Mouse (Mus musculus): Measurements from ENCODE around the gene Kif22. TPM values are rescaled to one million over a fixed set of nuclear protein-coding genes. Genes with fewer than 3 reads are reported as not detected.

The Kif22 gene
- 6.3 and 6.9 TPM in 2 replicates for polyA plus RNA-seq (2012; rRNA removed)

GRCm38 (mm10) chr7:127041851-127042672 lies at the start of gene Kif22:
Kif22 (minus strand) TSS chr7:127042471.

GRCm38 (mm10) chr7:127091114-127091896 lies 49.0 kb upstream of the Kif22 start, which contains the start of gene AI467606:
AI467606 (plus strand) TSS chr7:127091359.

GRCm38 (mm10) chr7:127087278-127088010 lies 45.2 kb upstream of the Kif22 start, which contains the start of gene Zg16:
Zg16 (minus strand) TSS chr7:127087328.

GRCm38 (mm10) chr7:127026984-127027726 lies 15.1 kb downstream of the Kif22 start, which contains the start of gene Maz:
Maz (minus strand) TSS chr7:127027037.

GRCm38 (mm10) chr7:127020901-127021562 lies 21.2 kb downstream of the Kif22 start, which contains the start of the genes Gm42742 and Prrt2:
Gm42742 (minus strand) TSS chr7:127021097.
Prrt2 (minus strand) TSS chr7:127021211.

DNA sequence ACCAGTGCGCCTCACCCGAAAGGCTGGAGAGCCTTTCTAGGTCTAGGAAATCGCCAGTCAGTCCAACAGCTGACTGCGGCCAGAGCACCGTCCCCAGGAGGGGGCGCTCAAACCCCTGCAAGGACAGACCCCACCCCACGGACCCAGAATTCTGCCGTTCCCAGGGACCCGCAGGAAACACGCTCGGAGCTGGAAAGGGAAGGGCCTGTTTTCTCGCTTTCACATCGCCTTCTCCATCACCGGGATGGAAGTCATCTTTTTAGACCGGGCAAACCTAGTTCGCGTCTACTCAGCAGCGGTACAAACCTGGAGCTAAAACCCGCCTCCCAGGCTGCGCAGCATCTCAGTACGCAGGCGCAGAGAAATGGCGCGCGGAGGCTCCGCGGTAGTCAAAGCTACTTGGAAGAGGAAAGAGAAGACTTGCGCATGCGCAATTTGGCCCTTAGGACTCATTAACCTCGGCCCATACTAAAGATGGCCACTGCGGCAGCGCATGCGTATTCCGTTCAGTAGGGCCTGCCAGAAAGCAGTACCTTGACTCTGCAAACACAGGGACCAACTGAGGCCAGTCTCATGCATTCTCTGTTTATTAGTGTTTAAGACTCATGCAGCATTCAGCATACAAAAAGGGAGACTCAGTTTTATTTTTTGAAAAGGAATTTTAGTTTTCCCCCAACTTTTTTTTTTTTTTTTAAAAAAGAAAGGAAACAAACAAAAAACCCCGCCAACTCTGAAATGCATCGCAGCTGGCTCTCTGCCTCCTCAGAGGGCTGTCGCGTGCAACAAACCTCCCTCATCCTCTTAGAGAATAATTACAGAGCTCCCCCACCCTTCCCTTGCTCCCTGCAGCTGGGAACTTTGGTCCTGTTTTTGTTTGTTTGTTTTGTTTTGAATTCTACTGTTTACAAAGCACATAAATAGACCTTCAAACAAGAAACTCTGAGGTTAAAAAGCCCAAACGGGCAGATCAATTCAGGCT lies 25.0 kb downstream of the Kif22 start, which contains the start of gene Pagr1a:
TSS of gene Pagr1a (minus strand) at position 382 of the 979 bp plus-strand sequence.

GRCm38 (mm10) chr7:127016481-127016485 lies 26.0 kb downstream of the Kif22 start, which contains the start of gene Pagr1b:
Pagr1b (minus strand) TSS chr7:127016484.

DNA sequence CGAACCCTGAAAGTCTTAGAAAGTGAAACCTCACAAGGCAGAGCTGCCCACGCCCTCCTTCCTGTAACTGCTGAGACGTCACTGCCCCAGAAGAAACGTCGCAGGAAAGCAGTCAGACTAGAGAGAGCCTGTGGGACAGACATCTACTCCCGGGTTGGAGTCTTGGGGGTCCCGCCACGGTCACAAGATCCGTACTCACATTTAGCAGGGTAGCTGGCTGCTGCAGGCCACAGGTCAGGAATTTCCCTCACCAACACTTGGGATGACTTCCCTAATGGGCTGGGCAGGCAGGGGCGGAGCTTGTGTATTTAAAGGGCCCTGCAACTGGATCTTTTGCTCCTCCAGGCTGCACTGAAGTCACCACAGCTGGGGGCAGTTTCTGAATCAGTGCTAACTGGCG lies 28.0 kb downstream of the Kif22 start, which contains the start of gene Mvp:
TSS of gene Mvp (minus strand) at position 302 of the 400 bp plus-strand sequence.

Other genes starting within 250 kb of the Kif22 start
- 190 and 210 TPM in 2 replicates for gene Ppp4c, start 250.0 kb downstream of the Kif22 start, polyA plus RNA-seq (2012; rRNA removed)
- gene Fam57b, start 244.8 kb downstream of the Kif22 start, polyA plus RNA-seq (2012; rRNA removed): 2.6 and 3.6 TPM in 2 replicates
- not detected in 2 replicates for gene 4930451I11Rik, start 210.8 kb downstream of the Kif22 start, polyA plus RNA-seq (2012; rRNA removed)
- gene Doc2a, start 195.1 kb downstream of the Kif22 start, polyA plus RNA-seq (2012; rRNA removed): not detected in 2 replicates
- 6.8 and 9.7 TPM in 2 replicates for gene Hirip3, start 180.5 kb downstream of the Kif22 start, polyA plus RNA-seq (2012; rRNA removed)
- gene Ino80e, start 180.1 kb downstream of the Kif22 start, polyA plus RNA-seq (2012; rRNA removed): 53.1 and 56.0 TPM in 2 replicates
- 99.3 and 107 TPM in 2 replicates for gene Taok2, start 157.8 kb downstream of the Kif22 start, polyA plus RNA-seq (2012; rRNA removed)
- 109 and 125 TPM in 2 replicates for gene Tmem219, start 119.6 kb downstream of the Kif22 start, polyA plus RNA-seq (2012; rRNA removed)
- 15.5 and 21.3 TPM in 2 replicates for gene Kctd13, start 113.6 kb downstream of the Kif22 start, polyA plus RNA-seq (2012; rRNA removed)
- 0.51 and 0.92 TPM in 2 replicates for gene Asphd1, start 92.9 kb downstream of the Kif22 start, polyA plus RNA-seq (2012; rRNA removed)
- gene Sez6l2, start 91.9 kb downstream of the Kif22 start, polyA plus RNA-seq (2012; rRNA removed): 5.1 and 5.3 TPM in 2 replicates
- gene Cdipt, start 66.6 kb downstream of the Kif22 start, polyA plus RNA-seq (2012; rRNA removed): 248 and 339 TPM in 2 replicates
- 0.65 and 0.88 TPM in 2 replicates for gene Cdiptos, start 66.4 kb downstream of the Kif22 start, polyA plus RNA-seq (2012; rRNA removed)
- 270 and 280 TPM in 2 replicates for gene Mvp, start 27.9 kb downstream of the Kif22 start, polyA plus RNA-seq (2012; rRNA removed)
- gene Pagr1b, start 26.0 kb downstream of the Kif22 start, polyA plus RNA-seq (2012; rRNA removed): 3.0 and 4.5 TPM in 2 replicates
- 0.86 and 12.8 TPM in 2 replicates for gene Pagr1a, start 25.1 kb downstream of the Kif22 start, polyA plus RNA-seq (2012; rRNA removed)
- gene Gm42742, start 21.4 kb downstream of the Kif22 start, polyA plus RNA-seq (2012; rRNA removed): 35.5 and 40.3 TPM in 2 replicates
- gene Prrt2, start 21.3 kb downstream of the Kif22 start, polyA plus RNA-seq (2012; rRNA removed): 7.0 and 8.9 TPM in 2 replicates
- 182 and 234 TPM in 2 replicates for gene Maz, start 15.4 kb downstream of the Kif22 start, polyA plus RNA-seq (2012; rRNA removed)
- gene Zg16, start 44.9 kb upstream of the Kif22 start, polyA plus RNA-seq (2012; rRNA removed): 4,054 and 4,768 TPM in 2 replicates
- 21.2 and 21.4 TPM in 2 replicates for gene AI467606, start 48.9 kb upstream of the Kif22 start, polyA plus RNA-seq (2012; rRNA removed)
- 0.65 and 0.79 TPM in 2 replicates for gene Qprt, start 79.8 kb upstream of the Kif22 start, polyA plus RNA-seq (2012; rRNA removed)
- 1.9 and 2.2 TPM in 2 replicates for gene Spn, start 95.4 kb upstream of the Kif22 start, polyA plus RNA-seq (2012; rRNA removed)
- gene Cd2bp2, start 153.6 kb upstream of the Kif22 start, polyA plus RNA-seq (2012; rRNA removed): 17.7 and 20.8 TPM in 2 replicates
- 36.0 and 42.8 TPM in 2 replicates for gene Tbc1d10b, start 166.0 kb upstream of the Kif22 start, polyA plus RNA-seq (2012; rRNA removed)
- 0.43 and 0.79 TPM in 2 replicates for gene Mylpf, start 166.4 kb upstream of the Kif22 start, polyA plus RNA-seq (2012; rRNA removed)
- gene Zfp553, start 190.6 kb upstream of the Kif22 start, polyA plus RNA-seq (2012; rRNA removed): 12.1 and 13.0 TPM in 2 replicates
- 14.1 and 15.4 TPM in 2 replicates for gene Sept1, start 190.7 kb upstream of the Kif22 start, polyA plus RNA-seq (2012; rRNA removed)
- gene Zfp771, start 201.8 kb upstream of the Kif22 start, polyA plus RNA-seq (2012; rRNA removed): 99.4 and 116 TPM in 2 replicates
- 67.0 and 72.9 TPM in 2 replicates for gene Dctpp1, start 218.2 kb upstream of the Kif22 start, polyA plus RNA-seq (2012; rRNA removed)
- 34.1 and 39.1 TPM in 2 replicates for gene Sephs2, start 231.6 kb upstream of the Kif22 start, polyA plus RNA-seq (2012; rRNA removed)